Mouse (Mus musculus): ENCODE data around the gene C530008M17Rik. TPM values are rescaled to one million over a fixed set of nuclear protein-coding genes. Genes with fewer than 3 reads are reported as not detected.
A peak's percentile ranks its signal among the peaks of the same experiment; 100 is the strongest.

C530008M17Rik gene
- polyA plus RNA-seq, 1 experiment from 2014 or later = 18.9 TPM

GRCm38 (mm10) chr5:76719954-76720353 is 63.6 kb downstream of the C530008M17Rik start:
- Histone ChIP-seq H3K4me3 (ENCODE audit: low read depth, low read length) (no peak overlapping the region), H3K27me3 (ENCODE audit: control insufficient read depth, insufficient read depth, low read length) (no peaks in the 10 kb centered on the region), H3K9ac (replicated peaks; ENCODE audit: low read length) (no peak overlapping the region), H3K4me1 (ENCODE audit: control insufficient read depth, insufficient read depth, low read length) (no peaks in the 10 kb centered on the region), H3K36me3 (replicated peaks; ENCODE audit: control insufficient read depth, insufficient read depth, low read depth, low read length) (no peaks in the 10 kb centered on the region), H3K27ac (replicated peaks; ENCODE audit: low read depth, low read length) (no peak overlapping the region), H3K4me2 (ENCODE audit: low read depth, low read length) (no peak overlapping the region), H3K9me3 (replicated peaks; ENCODE audit: control insufficient read depth, low read length) (no peaks in the 10 kb centered on the region)
- no peak for ATAC-seq (replicated peaks; ENCODE audit: insufficient number of reproducible peaks, low FRiP score, low TSS enrichment, low read depth)
- WGBS = 72% methylated on average over 3 of the region's 3 CpGs
- DNase-seq (ENCODE audit: low spot score) = no peak

- ATAC-seq (replicated peaks; ENCODE audit: insufficient number of reproducible peaks, low FRiP score, low TSS enrichment, low read depth) = no peak
Observed at GRCm38 (mm10) chr5:76724878-76725277, 68.6 kb downstream of the C530008M17Rik start.

GRCm38 (mm10) chr5:76726518-76727103 is 70.3 kb downstream of the C530008M17Rik start:
- DNase-seq (ENCODE audit: low spot score) = no peak
- WGBS = 94% methylated on average over 8 of the region's 8 CpGs
- H3K9ac ChIP-seq (replicated peaks; ENCODE audit: low read length) = no peak overlapping the region
- H3K27me3 ChIP-seq (ENCODE audit: control insufficient read depth, insufficient read depth, low read length) = no peaks in the 10 kb centered on the region
- no peak overlapping the region for H3K4me2 ChIP-seq (ENCODE audit: low read depth, low read length)
- no peak overlapping the region for H3K27ac ChIP-seq (replicated peaks; ENCODE audit: low read depth, low read length)
- H3K36me3 ChIP-seq (replicated peaks; ENCODE audit: control insufficient read depth, insufficient read depth, low read depth, low read length) = no peaks in the 10 kb centered on the region
- no peak overlapping the region for H3K4me3 ChIP-seq (ENCODE audit: low read depth, low read length)
- H3K4me1 ChIP-seq (ENCODE audit: control insufficient read depth, insufficient read depth, low read length) = no peaks in the 10 kb centered on the region
- no peak for ATAC-seq (replicated peaks; ENCODE audit: insufficient number of reproducible peaks, low FRiP score, low TSS enrichment, low read depth)
- H3K9me3 ChIP-seq (replicated peaks; ENCODE audit: control insufficient read depth, low read length) = no peaks in the 10 kb centered on the region

More at GRCm38 (mm10) chr5:76724878-76725277, 68.6 kb downstream of the C530008M17Rik start:
- Histone ChIP-seq H3K4me3 (ENCODE audit: low read depth, low read length) (no peak overlapping the region), H3K9ac (replicated peaks; ENCODE audit: low read length) (no peak overlapping the region), H3K9me3 (replicated peaks; ENCODE audit: control insufficient read depth, low read length) (no peaks in the 10 kb centered on the region), H3K4me1 (ENCODE audit: control insufficient read depth, insufficient read depth, low read length) (no peaks in the 10 kb centered on the region), H3K4me2 (ENCODE audit: low read depth, low read length) (no peak overlapping the region), H3K27me3 (ENCODE audit: control insufficient read depth, insufficient read depth, low read length) (no peaks in the 10 kb centered on the region), H3K36me3 (replicated peaks; ENCODE audit: control insufficient read depth, insufficient read depth, low read depth, low read length) (no peaks in the 10 kb centered on the region), H3K27ac (replicated peaks; ENCODE audit: low read depth, low read length) (no peak overlapping the region)
- no peak for DNase-seq (ENCODE audit: low spot score)
- 100% methylated on average over 2 of the region's 2 CpGs for WGBS

GRCm38 (mm10) chr5:76733055-76733641 is 76.8 kb downstream of the C530008M17Rik start:
- H3K4me2 ChIP-seq (ENCODE audit: low read depth, low read length) = no peak overlapping the region
- H3K36me3 ChIP-seq (replicated peaks; ENCODE audit: control insufficient read depth, insufficient read depth, low read depth, low read length) = no peaks in the 10 kb centered on the region
- H3K9me3 ChIP-seq (replicated peaks; ENCODE audit: control insufficient read depth, low read length) = no peaks in the 10 kb centered on the region
- no peak overlapping the region for H3K4me3 ChIP-seq (ENCODE audit: low read depth, low read length)
- H3K4me1 ChIP-seq (ENCODE audit: control insufficient read depth, insufficient read depth, low read length) = no peaks in the 10 kb centered on the region
- H3K27me3 ChIP-seq (ENCODE audit: control insufficient read depth, insufficient read depth, low read length) = no peaks in the 10 kb centered on the region
- 87% methylated on average over 6 of the region's 6 CpGs for WGBS
- DNase-seq (ENCODE audit: low spot score) = no peak
- no peak for ATAC-seq (replicated peaks; ENCODE audit: insufficient number of reproducible peaks, low FRiP score, low TSS enrichment, low read depth)
- H3K27ac ChIP-seq (replicated peaks; ENCODE audit: low read depth, low read length) = no peak overlapping the region
- no peak overlapping the region for H3K9ac ChIP-seq (replicated peaks; ENCODE audit: low read length)

- ATAC-seq (replicated peaks; ENCODE audit: insufficient number of reproducible peaks, low FRiP score, low TSS enrichment, low read depth) = no peak
Observed at GRCm38 (mm10) chr5:76741463-76741862, 85.2 kb downstream of the C530008M17Rik start.

GRCm38 (mm10) chr5:76742076-76742475 is 85.8 kb downstream of the C530008M17Rik start:
- no peaks in the 10 kb centered on the region for H3K27me3 ChIP-seq (ENCODE audit: control insufficient read depth, insufficient read depth, low read length)
- H3K9me3 ChIP-seq (replicated peaks; ENCODE audit: control insufficient read depth, low read length) = no peaks in the 10 kb centered on the region
- H3K36me3 ChIP-seq (replicated peaks; ENCODE audit: control insufficient read depth, insufficient read depth, low read depth, low read length) = no peaks in the 10 kb centered on the region
- H3K9ac ChIP-seq (replicated peaks; ENCODE audit: low read length) = no peak overlapping the region
- no peak overlapping the region for H3K27ac ChIP-seq (replicated peaks; ENCODE audit: low read depth, low read length)
- no peaks in the 10 kb centered on the region for H3K4me1 ChIP-seq (ENCODE audit: control insufficient read depth, insufficient read depth, low read length)
- WGBS = 99% methylated on average over 6 of the region's 6 CpGs
- no peak overlapping the region for H3K4me2 ChIP-seq (ENCODE audit: low read depth, low read length)
- ATAC-seq (replicated peaks; ENCODE audit: insufficient number of reproducible peaks, low FRiP score, low TSS enrichment, low read depth) = no peak
- no peak overlapping the region for H3K4me3 ChIP-seq (ENCODE audit: low read depth, low read length)
- no peak for DNase-seq (ENCODE audit: low spot score)

More at GRCm38 (mm10) chr5:76741463-76741862, 85.2 kb downstream of the C530008M17Rik start:
- Histone ChIP-seq H3K36me3 (replicated peaks; ENCODE audit: control insufficient read depth, insufficient read depth, low read depth, low read length) (no peaks in the 10 kb centered on the region), H3K4me3 (ENCODE audit: low read depth, low read length) (no peak overlapping the region), H3K27ac (replicated peaks; ENCODE audit: low read depth, low read length) (no peak overlapping the region), H3K4me2 (ENCODE audit: low read depth, low read length) (no peak overlapping the region), H3K27me3 (ENCODE audit: control insufficient read depth, insufficient read depth, low read length) (no peaks in the 10 kb centered on the region), H3K9ac (replicated peaks; ENCODE audit: low read length) (no peak overlapping the region), H3K9me3 (replicated peaks; ENCODE audit: control insufficient read depth, low read length) (no peaks in the 10 kb centered on the region), H3K4me1 (ENCODE audit: control insufficient read depth, insufficient read depth, low read length) (no peaks in the 10 kb centered on the region)
- WGBS = 90% methylated on average over 6 of the region's 6 CpGs
- DNase-seq (ENCODE audit: low spot score) = no peak

GRCm38 (mm10) chr5:76744737-76745209 is 88.5 kb downstream of the C530008M17Rik start:
- Histone ChIP-seq H3K9ac (replicated peaks; ENCODE audit: low read length) (no peak overlapping the region), H3K27me3 (ENCODE audit: control insufficient read depth, insufficient read depth, low read length) (no peaks in the 10 kb centered on the region), H3K36me3 (replicated peaks; ENCODE audit: control insufficient read depth, insufficient read depth, low read depth, low read length) (no peaks in the 10 kb centered on the region), H3K4me3 (ENCODE audit: low read depth, low read length) (no peak overlapping the region), H3K9me3 (replicated peaks; ENCODE audit: control insufficient read depth, low read length) (no peaks in the 10 kb centered on the region), H3K4me2 (ENCODE audit: low read depth, low read length) (no peak overlapping the region), H3K4me1 (ENCODE audit: control insufficient read depth, insufficient read depth, low read length) (no peaks in the 10 kb centered on the region), H3K27ac (replicated peaks; ENCODE audit: low read depth, low read length) (no peak overlapping the region)
- 82% methylated on average over 9 of the region's 9 CpGs for WGBS
- DNase-seq (ENCODE audit: low spot score) (peak; percentile 52), ATAC-seq (replicated peaks; ENCODE audit: insufficient number of reproducible peaks, low FRiP score, low TSS enrichment, low read depth) (peak; percentile 81)

GRCm38 (mm10) chr5:76747851-76748250 is 91.5 kb downstream of the C530008M17Rik start:
- Histone ChIP-seq H3K4me1 (ENCODE audit: control insufficient read depth, insufficient read depth, low read length) (no peaks in the 10 kb centered on the region), H3K9me3 (replicated peaks; ENCODE audit: control insufficient read depth, low read length) (no peaks in the 10 kb centered on the region), H3K4me2 (ENCODE audit: low read depth, low read length) (no peak overlapping the region), H3K36me3 (replicated peaks; ENCODE audit: control insufficient read depth, insufficient read depth, low read depth, low read length) (no peaks in the 10 kb centered on the region), H3K9ac (replicated peaks; ENCODE audit: low read length) (no peak overlapping the region), H3K27ac (replicated peaks; ENCODE audit: low read depth, low read length) (no peak overlapping the region), H3K27me3 (ENCODE audit: control insufficient read depth, insufficient read depth, low read length) (no peaks in the 10 kb centered on the region), H3K4me3 (ENCODE audit: low read depth, low read length) (no peak overlapping the region)
- DNase-seq (ENCODE audit: low spot score) = no peak
- 56% methylated on average over 7 of the region's 7 CpGs for WGBS
- 0 out of 2 replicates have a peak, but pooled peaks have one; percentile 26 for ATAC-seq (replicated peaks; ENCODE audit: insufficient number of reproducible peaks, low FRiP score, low TSS enrichment, low read depth)

Measured in embryonic facial prominence, embryonic 11.5 days (tissue).